ENCODE assay signal across 25 mouse cellular contexts in the genomic region with DNA sequence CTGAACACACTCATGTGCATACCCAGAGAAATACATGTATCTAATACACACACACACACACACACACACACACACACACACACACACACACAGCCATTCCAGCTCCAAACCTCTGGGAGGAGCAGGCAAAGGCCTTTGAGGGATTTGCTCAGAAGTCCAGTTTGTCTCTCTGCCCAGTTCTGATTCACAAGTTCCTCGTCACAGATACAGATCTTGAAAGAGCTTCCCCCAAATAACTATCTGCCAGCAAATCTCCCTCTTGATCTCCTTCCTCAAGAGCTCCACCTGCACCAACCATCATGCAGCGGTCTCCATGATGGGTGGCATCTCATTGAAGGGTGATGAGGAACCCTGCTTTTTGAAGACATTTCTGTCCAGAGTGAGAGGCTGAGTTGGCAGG. TPM values are rescaled to one million over a fixed set of nuclear protein-coding genes. Genes with fewer than 3 reads are reported as not detected.
DNase-seq lines count a peak whose midpoint lies in the region; ATAC-seq and TF ChIP-seq lines count a peak whose summit lies in the region.
"Had no signal": no experiment of that assay in that cellular context is flagged by ENCODE, and none has a peak within 500 bp of the region (broad histone marks: within the 10 kb centered on the region; RNA-seq: fewer than 3 reads in every experiment).

No protein-coding gene starts in this region.

- no peak overlapping the region for H3K9ac ChIP-seq in limb, embryonic 14.5 days (ENCODE audit: low read depth, low read length, severe bottlenecking)
- H3K9ac ChIP-seq: embryonic facial prominence, embryonic 15.5 days; heart, embryonic 13.5 days; hindbrain, embryonic 15.5 days; intestine, embryonic 15.5 days; limb, embryonic 13.5 days; midbrain, embryonic 15.5 days; neural tube, embryonic 15.5 days; stomach, embryonic 15.5 days had no signal

- no peaks in the 10 kb centered on the region for H3K27me3 ChIP-seq in limb, embryonic 14.5 days (ENCODE audit: control insufficient read depth, insufficient read depth, low read length)
- no peaks in the 10 kb centered on the region for H3K27me3 ChIP-seq in limb, embryonic 10.5 days (ENCODE audit: low read depth, poor library complexity, severe bottlenecking)
- H3K27me3 ChIP-seq: embryonic facial prominence, embryonic 15.5 days; hindbrain, embryonic 15.5 days; intestine, embryonic 15.5 days; limb, embryonic 13.5 days; midbrain, embryonic 15.5 days; neural tube, embryonic 15.5 days; stomach, embryonic 15.5 days had no signal

- TF ChIP-seq CTCF in embryonic fibroblast, embryonic 13.5 days (IDR thresholded peaks at IDR 0.05; ENCODE audit: borderline replicate concordance, insufficient read depth, low read length): no peak

- no peaks in the 10 kb centered on the region for H3K9me3 ChIP-seq in limb, embryonic 14.5 days (ENCODE audit: control insufficient read depth, low read length)
- H3K9me3 ChIP-seq in limb, embryonic 10.5 days (replicated peaks): no peaks in the 10 kb centered on the region
- H3K9me3 ChIP-seq: embryonic facial prominence, embryonic 15.5 days; heart, embryonic 13.5 days; hindbrain, embryonic 15.5 days; intestine, embryonic 15.5 days; limb, embryonic 13.5 days; midbrain, embryonic 15.5 days; neural tube, embryonic 15.5 days; stomach, embryonic 15.5 days had no signal

- no peak overlapping the region for H3K4me3 ChIP-seq in limb, embryonic 14.5 days (replicated peaks; ENCODE audit: low read length)
- H3K4me3 ChIP-seq in limb, embryonic 10.5 days: no peak overlapping the region
- H3K4me3 ChIP-seq in embryonic fibroblast, embryonic 13.5 days (ENCODE audit: insufficient read depth, low read length): no peak overlapping the region
- H3K4me3 ChIP-seq: embryonic facial prominence, embryonic 15.5 days; heart, embryonic 13.5 days; hindbrain, embryonic 15.5 days; intestine, embryonic 15.5 days; limb, embryonic 13.5 days; midbrain, embryonic 15.5 days; neural tube, embryonic 15.5 days; stomach, embryonic 15.5 days had no signal

- H3K36me3 ChIP-seq in limb, embryonic 14.5 days (ENCODE audit: control insufficient read depth, insufficient read depth, low read length): no peaks in the 10 kb centered on the region
- no peaks in the 10 kb centered on the region for H3K36me3 ChIP-seq in limb, embryonic 10.5 days
- H3K36me3 ChIP-seq: embryonic facial prominence, embryonic 15.5 days; heart, embryonic 13.5 days; hindbrain, embryonic 15.5 days; intestine, embryonic 15.5 days; limb, embryonic 13.5 days; midbrain, embryonic 15.5 days; neural tube, embryonic 15.5 days; stomach, embryonic 15.5 days had no signal

- no peak overlapping the region for H3K4me2 ChIP-seq in limb, embryonic 14.5 days (replicated peaks; ENCODE audit: low read depth, low read length, severe bottlenecking)
- H3K4me2 ChIP-seq: embryonic facial prominence, embryonic 15.5 days; heart, embryonic 13.5 days; hindbrain, embryonic 15.5 days; intestine, embryonic 15.5 days; limb, embryonic 13.5 days; midbrain, embryonic 15.5 days; neural tube, embryonic 15.5 days; stomach, embryonic 15.5 days had no signal

- ATAC-seq in limb, embryonic 14.5 days (ENCODE audit: low FRiP score, low read depth): no peak
- ATAC-seq: midbrain, embryonic 15.5 days had no signal

- WGBS in limb, embryonic 14.5 days: 82% methylated on average over 2 of the region's 2 CpGs
- 74% methylated on average over 2 of the region's 2 CpGs for WGBS in limb, embryonic 10.5 days

- no peak for TF ChIP-seq POLR2A in limb, embryonic 14.5 days (IDR thresholded peaks at IDR 0.05; ENCODE audit: borderline replicate concordance, extremely low read depth, insufficient read depth, insufficient read length)
- no peak for TF ChIP-seq POLR2A in embryonic fibroblast, embryonic 13.5 days (IDR thresholded peaks at IDR 0.05; ENCODE audit: low read depth, low read length)

- peak; percentile 51 for DNase-seq in adrenal gland, postnatal 14 days
- DNase-seq in adrenal gland, adult 18-20 months (ENCODE audit: low spot score in 2 of 2): no peak
- DNase-seq in limb, embryonic 14.5 days (ENCODE audit: low spot score): peak; percentile 18
- DNase-seq in limb, embryonic 10.5 days (ENCODE audit: low spot score): no peak
- DNase-seq in 3T3-L1 (ENCODE audit: low read depth, low spot score): peak; percentile 92
- no peak for DNase-seq in frontal cortex, postnatal 10 days (ENCODE audit: low spot score in 2 of 2)
- DNase-seq in spleen, postnatal 14 days (ENCODE audit: low spot score in 2 of 2): no peak
- DNase-seq: lung, postnatal 36 days; thymus, adult 18-20 months had no signal

- H3K27ac ChIP-seq in limb, embryonic 14.5 days (replicated peaks; ENCODE audit: low read depth, low read length): no peak overlapping the region
- no peak overlapping the region for H3K27ac ChIP-seq in limb, embryonic 10.5 days
- peak overlapping the region; percentile 96 for H3K27ac ChIP-seq in embryonic fibroblast, embryonic 13.5 days (ENCODE audit: insufficient read depth, low read length)
- H3K27ac ChIP-seq: embryonic facial prominence, embryonic 15.5 days; heart, embryonic 13.5 days; hindbrain, embryonic 15.5 days; intestine, embryonic 15.5 days; midbrain, embryonic 15.5 days; neural tube, embryonic 15.5 days; stomach, embryonic 15.5 days had no signal

- peaks cover 12% of the 10 kb centered on the region for H3K4me1 ChIP-seq in limb, embryonic 14.5 days (ENCODE audit: control insufficient read depth, insufficient read depth, low read length)
- peaks cover 5% of the 10 kb centered on the region; the same call in 1 of the 2 replicates for H3K4me1 ChIP-seq in limb, embryonic 10.5 days
- peaks cover 25% of the 10 kb centered on the region for H3K4me1 ChIP-seq in embryonic fibroblast, embryonic 13.5 days (ENCODE audit: control insufficient read depth, insufficient read depth, low read length)

RNA-seq across cellular contexts. Expression of a gene that starts 29.4 kb away (rescaled TPM):
- total RNA-seq in adrenal gland, postnatal 14 days (2021): 12.3 and 13.2 TPM in 2 replicates
- total RNA-seq in adrenal gland, adult 18-20 months (2021): 10 to 100 TPM; 16.7 to 16.9 TPM
- polyA plus RNA-seq in limb, embryonic 14.5 days (2012; rRNA removed): 44.0 and 61.0 TPM in 2 replicates
- 28.6 and 31.4 TPM in 2 replicates for polyA plus RNA-seq in limb, embryonic 14.5 days (2014; fragmentation: Nextera tagmentation; extraction: Ambion mirVana)
- 9.5 and 11.2 TPM in 2 replicates for polyA plus RNA-seq in limb, embryonic 10.5 days (2016; fragmentation: Nextera tagmentation; extraction: Ambion mirVana)
- 63.1 and 77.5 TPM in 2 replicates for polyA plus RNA-seq in embryonic fibroblast, embryonic 13.5 days (2011; ENCODE audit: insufficient read length, low read depth, missing spikeins)
- total RNA-seq: megakaryocyte-erythroid progenitor cell, adult 5-6 weeks had no signal

RNA-seq across cellular contexts. Expression of a gene that starts 49.7 kb away (rescaled TPM):
- total RNA-seq in adrenal gland, postnatal 14 days (2021): not detected in 2 replicates
- total RNA-seq in adrenal gland, adult 18-20 months (2021): not detected
- 0.09 TPM in 1 of 2 replicates, not detected in the other for polyA plus RNA-seq in limb, embryonic 14.5 days (2012; rRNA removed)
- polyA plus RNA-seq in limb, embryonic 14.5 days (2014; fragmentation: Nextera tagmentation; extraction: Ambion mirVana): not detected in 2 replicates
- polyA plus RNA-seq in limb, embryonic 10.5 days (2016; fragmentation: Nextera tagmentation; extraction: Ambion mirVana): 0.05 TPM in 1 of 2 replicates, not detected in the other
- not detected in 2 replicates for polyA plus RNA-seq in embryonic fibroblast, embryonic 13.5 days (2011; ENCODE audit: insufficient read length, low read depth, missing spikeins)
- total RNA-seq: layer of hippocampus, postnatal 10 days; megakaryocyte-erythroid progenitor cell, adult 5-6 weeks had no signal
- polyA plus RNA-seq: C2C12; embryonic facial prominence, embryonic 15.5 days; forebrain, embryonic 11.5 days; heart, embryonic 13.5 days; kidney, embryonic 14.5 days; limb, embryonic 13.5 days; liver, embryonic 16.5 days; midbrain, embryonic 15.5 days; spleen, adult 2 months had no signal

Comparison
In these comparisons a context has a peak if more than half of its experiments do, and no peak if none do; other contexts are left out.
1. DNase-seq: peak in adrenal gland, postnatal 14 days (single experiment), limb, embryonic 14.5 days (single experiment) and 3T3-L1 (single experiment); none in adrenal gland, adult 18-20 months (0 of 2), limb, embryonic 10.5 days (single experiment), frontal cortex, postnatal 10 days (0 of 2) and spleen, postnatal 14 days (0 of 2).